Mouse (Mus musculus): ENCODE measurements around the gene Cideb. TPM values are rescaled to one million over a fixed set of nuclear protein-coding genes. Genes with fewer than 3 reads are reported as not detected.

The Cideb gene
- total and polyA plus RNA-seq, 2 experiments from 2014 or later: 0.34 to 3.6 TPM

- Histone ChIP-seq H3K36me3 (replicated peaks; ENCODE audit: control insufficient read depth, insufficient read depth, low read length) (no peaks in the 10 kb centered on the region), H3K27ac (ENCODE audit: low read depth) (no peak overlapping the region), H3K9ac (replicated peaks; ENCODE audit: low read depth, low read length) (no peak overlapping the region), H3K9me3 (replicated peaks; ENCODE audit: control insufficient read depth, low read length) (no peaks in the 10 kb centered on the region), H3K4me1 (ENCODE audit: control insufficient read depth, insufficient read depth) (no peaks in the 10 kb centered on the region), H3K4me3 (ENCODE audit: low read depth, low read length) (no peak overlapping the region), H3K4me2 (ENCODE audit: low read depth, low read length) (no peak overlapping the region), H3K27me3 (ENCODE audit: control insufficient read depth, insufficient read depth, low read length) (no peaks in the 10 kb centered on the region)
- TF ChIP-seq EP300 (IDR thresholded peaks at IDR 0.05; ENCODE audit: low read depth) (no peak), CTCF (IDR thresholded peaks at IDR 0.05; ENCODE audit: low read depth) (no peak)
- DNase-seq (ENCODE audit: low spot score): no peak
- no peak for ATAC-seq (ENCODE audit: insufficient read depth, low read depth)
- WGBS: 63% methylated on average over 8 of the region's 8 CpGs
Measured at GRCm38 (mm10) chr14:55727889-55728685, 30.2 kb downstream of the Cideb start.

GRCm38 (mm10) chr14:55726261-55726660 lies 32.0 kb downstream of the Cideb start:
- H3K27me3 ChIP-seq (ENCODE audit: control insufficient read depth, insufficient read depth, low read length): no peaks in the 10 kb centered on the region
- H3K27ac ChIP-seq (ENCODE audit: low read depth): no peak overlapping the region
- H3K9me3 ChIP-seq (replicated peaks; ENCODE audit: control insufficient read depth, low read length): no peaks in the 10 kb centered on the region
- H3K36me3 ChIP-seq (replicated peaks; ENCODE audit: control insufficient read depth, insufficient read depth, low read length): no peaks in the 10 kb centered on the region
- ATAC-seq (ENCODE audit: insufficient read depth, low read depth) (no peak), DNase-seq (ENCODE audit: low spot score) (no peak)
- no peak for TF ChIP-seq CTCF (IDR thresholded peaks at IDR 0.05; ENCODE audit: low read depth)
- TF ChIP-seq EP300 (IDR thresholded peaks at IDR 0.05; ENCODE audit: low read depth): no peak
- no peak overlapping the region for H3K9ac ChIP-seq (replicated peaks; ENCODE audit: low read depth, low read length)
- no peak overlapping the region for H3K4me2 ChIP-seq (ENCODE audit: low read depth, low read length)
- no peaks in the 10 kb centered on the region; the same call in 1 of the 2 replicates for H3K4me1 ChIP-seq (ENCODE audit: control insufficient read depth, insufficient read depth)
- no peak overlapping the region for H3K4me3 ChIP-seq (ENCODE audit: low read depth, low read length)

GRCm38 (mm10) chr14:55724411-55724871 lies 33.8 kb downstream of the Cideb start:
- Histone ChIP-seq H3K36me3 (replicated peaks; ENCODE audit: control insufficient read depth, insufficient read depth, low read length) (no peaks in the 10 kb centered on the region), H3K4me3 (ENCODE audit: low read depth, low read length) (no peak overlapping the region), H3K9ac (replicated peaks; ENCODE audit: low read depth, low read length) (no peak overlapping the region), H3K9me3 (replicated peaks; ENCODE audit: control insufficient read depth, low read length) (no peaks in the 10 kb centered on the region), H3K27me3 (ENCODE audit: control insufficient read depth, insufficient read depth, low read length) (no peaks in the 10 kb centered on the region), H3K4me1 (ENCODE audit: control insufficient read depth, insufficient read depth) (no peaks in the 10 kb centered on the region; the same call in 1 of the 2 replicates), H3K4me2 (ENCODE audit: low read depth, low read length) (no peak overlapping the region), H3K27ac (ENCODE audit: low read depth) (0 out of 2 replicates have a peak overlapping the region, but pooled peaks have one; percentile 11)
- 26% methylated on average over 8 of the region's 8 CpGs for WGBS
- peak; percentile 29 for DNase-seq (ENCODE audit: low spot score)
- no peak for ATAC-seq (ENCODE audit: insufficient read depth, low read depth)
- TF ChIP-seq CTCF (IDR thresholded peaks at IDR 0.05; ENCODE audit: low read depth): no peak
- TF ChIP-seq EP300 (IDR thresholded peaks at IDR 0.05; ENCODE audit: low read depth): no peak

GRCm38 (mm10) chr14:55723433-55723832 lies 34.8 kb downstream of the Cideb start:
- no peaks in the 10 kb centered on the region for H3K27me3 ChIP-seq (ENCODE audit: control insufficient read depth, insufficient read depth, low read length)
- H3K4me1 ChIP-seq (ENCODE audit: control insufficient read depth, insufficient read depth): no peaks in the 10 kb centered on the region; the same call in 1 of the 2 replicates
- TF ChIP-seq EP300 (IDR thresholded peaks at IDR 0.05; ENCODE audit: low read depth) (no peak), CTCF (IDR thresholded peaks at IDR 0.05; ENCODE audit: low read depth) (no peak)
- H3K4me2 ChIP-seq (ENCODE audit: low read depth, low read length): no peak overlapping the region
- ATAC-seq (ENCODE audit: insufficient read depth, low read depth) (no peak), DNase-seq (ENCODE audit: low spot score) (no peak)
- H3K36me3 ChIP-seq (replicated peaks; ENCODE audit: control insufficient read depth, insufficient read depth, low read length): no peaks in the 10 kb centered on the region; the same call in 1 of the 2 replicates
- WGBS: 90% methylated on average over 7 of the region's 7 CpGs
- no peak overlapping the region for H3K4me3 ChIP-seq (ENCODE audit: low read depth, low read length)
- no peak overlapping the region for H3K27ac ChIP-seq (ENCODE audit: low read depth)
- no peak overlapping the region for H3K9ac ChIP-seq (replicated peaks; ENCODE audit: low read depth, low read length)
- H3K9me3 ChIP-seq (replicated peaks; ENCODE audit: control insufficient read depth, low read length): no peaks in the 10 kb centered on the region

- peaks cover 2% of the 10 kb centered on the region for H3K36me3 ChIP-seq (replicated peaks; ENCODE audit: control insufficient read depth, insufficient read depth, low read length)
- no peak overlapping the region for H3K27ac ChIP-seq (ENCODE audit: low read depth)
- no peaks in the 10 kb centered on the region; the same call in 1 of the 2 replicates for H3K4me1 ChIP-seq (ENCODE audit: control insufficient read depth, insufficient read depth)
- 40% methylated on average over 8 of the region's 8 CpGs for WGBS
- DNase-seq (ENCODE audit: low spot score) (no peak), ATAC-seq (ENCODE audit: insufficient read depth, low read depth) (no peak)
- H3K4me2 ChIP-seq (ENCODE audit: low read depth, low read length): peak overlapping the region; percentile 68
- H3K9me3 ChIP-seq (replicated peaks; ENCODE audit: control insufficient read depth, low read length): no peaks in the 10 kb centered on the region
- H3K4me3 ChIP-seq (ENCODE audit: low read depth, low read length): peak overlapping the region; percentile 80
- H3K9ac ChIP-seq (replicated peaks; ENCODE audit: low read depth, low read length): 0 out of 2 replicates have a peak overlapping the region, but pooled peaks have one; percentile 12
- H3K27me3 ChIP-seq (ENCODE audit: control insufficient read depth, insufficient read depth, low read length): no peaks in the 10 kb centered on the region
- no peak for TF ChIP-seq EP300 (IDR thresholded peaks at IDR 0.05; ENCODE audit: low read depth)
- TF ChIP-seq CTCF (IDR thresholded peaks at IDR 0.05; ENCODE audit: low read depth): no peak
Measured at GRCm38 (mm10) chr14:55722438-55722945, 35.8 kb downstream of the Cideb start.

All from heart, postnatal 0 days (tissue).